Mouse (Mus musculus) kidney, adult 9 months (tissue): Measurements from ENCODE around the gene Camk1d.
"Not testable (repeated sequence)": the region's sequence is repeated elsewhere in the genome, so short reads cannot be mapped to it uniquely, and the experiment has no call there.

ENCODE experiments used
- DNase-seq: peaks from one replicate; pipeline ENCODE4 v3.0.0; 2022

Camk1d gene

GRCm38 (mm10) chr2:5553264-5553663 is 161.1 kb downstream of the Camk1d start:
- no peak for DNase-seq

- DNase-seq = no peak
These were observed 162.5 kb downstream of the Camk1d start for GRCm38 (mm10) chr2:5551758-5552255.

GRCm38 (mm10) chr2:5549334-5549733 is 165.0 kb downstream of the Camk1d start:
- DNase-seq = no peak

GRCm38 (mm10) chr2:5548872-5549271 is 165.4 kb downstream of the Camk1d start:
- no peak for DNase-seq

GRCm38 (mm10) chr2:5540870-5541269 is 173.4 kb downstream of the Camk1d start:
- DNase-seq = no peak

GRCm38 (mm10) chr2:5539894-5540293 is 174.4 kb downstream of the Camk1d start:
- not testable (repeated sequence) for DNase-seq

- no peak for DNase-seq
These were observed 180.4 kb downstream of the Camk1d start for GRCm38 (mm10) chr2:5533868-5534267.

- no peak for DNase-seq
These were observed 184.3 kb downstream of the Camk1d start for GRCm38 (mm10) chr2:5529992-5530391.

- no peak for DNase-seq
These were observed 195.1 kb downstream of the Camk1d start for GRCm38 (mm10) chr2:5519221-5519669.

- peak; percentile 3 for DNase-seq
These were observed 199.2 kb downstream of the Camk1d start for GRCm38 (mm10) chr2:5515106-5515505.

- no peak for DNase-seq
These were observed 200.2 kb downstream of the Camk1d start for GRCm38 (mm10) chr2:5514095-5514494.

GRCm38 (mm10) chr2:5513621-5514020 is 200.7 kb downstream of the Camk1d start:
- DNase-seq = no peak

- DNase-seq = no peak
These were observed 204.3 kb downstream of the Camk1d start for GRCm38 (mm10) chr2:5510042-5510441.

GRCm38 (mm10) chr2:5499620-5500019 is 214.7 kb downstream of the Camk1d start:
- no peak for DNase-seq

GRCm38 (mm10) chr2:5489916-5490315 is 224.4 kb downstream of the Camk1d start:
- no peak for DNase-seq

- DNase-seq = no peak
These were observed 227.0 kb downstream of the Camk1d start for GRCm38 (mm10) chr2:5487344-5487743.

- no peak for DNase-seq
These were observed 227.7 kb downstream of the Camk1d start for GRCm38 (mm10) chr2:5486663-5487062.

GRCm38 (mm10) chr2:5485786-5486185 is 228.5 kb downstream of the Camk1d start:
- no peak for DNase-seq

- DNase-seq = no peak
These were observed 234.4 kb downstream of the Camk1d start for GRCm38 (mm10) chr2:5479886-5480285.

- DNase-seq = no peak
These were observed 235.6 kb downstream of the Camk1d start for GRCm38 (mm10) chr2:5478709-5479108.

- no peak for DNase-seq
These were observed 236.1 kb downstream of the Camk1d start for GRCm38 (mm10) chr2:5478256-5478655.

GRCm38 (mm10) chr2:5477525-5477924 is 236.8 kb downstream of the Camk1d start:
- DNase-seq = no peak

GRCm38 (mm10) chr2:5469366-5469941 is 244.9 kb downstream of the Camk1d start:
- DNase-seq = no peak

GRCm38 (mm10) chr2:5467537-5467936 is 246.8 kb downstream of the Camk1d start:
- no peak for DNase-seq

GRCm38 (mm10) chr2:5458671-5459235 is 255.6 kb downstream of the Camk1d start:
- no peak for DNase-seq
